Comparison of ENCODE assay signal across 9 mouse cellular contexts in the genomic region with DNA sequence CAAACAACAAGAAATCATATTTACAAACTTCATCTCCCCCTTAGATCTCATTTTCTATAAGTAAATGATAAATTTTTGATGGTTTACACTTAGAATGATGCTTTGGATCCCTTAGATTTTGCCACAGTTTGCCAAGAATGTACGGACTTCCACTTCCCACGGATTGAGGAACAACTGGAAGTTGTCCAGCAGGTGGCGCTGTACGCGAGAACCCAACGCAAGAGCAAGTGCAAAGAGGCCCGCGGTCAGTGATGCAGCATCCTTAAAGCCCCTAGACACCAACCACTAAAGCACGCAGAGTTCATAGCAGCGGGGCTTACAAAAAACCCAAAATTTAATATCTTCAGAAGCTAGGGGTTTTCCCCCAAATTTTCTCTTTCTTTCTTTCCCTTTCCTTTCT. TPM values are rescaled to one million over a fixed set of nuclear protein-coding genes. Genes with fewer than 3 reads are reported as not detected.
DNase-seq lines count a peak whose midpoint lies in the region; ATAC-seq and TF ChIP-seq lines count a peak whose summit lies in the region.
"Had no signal": no experiment of that assay in that cellular context is flagged by ENCODE, and none has a peak within 500 bp of the region (broad histone marks: within the 10 kb centered on the region; RNA-seq: fewer than 3 reads in every experiment).

No protein-coding gene starts in this region.

- H3K4me3 ChIP-seq in kidney, embryonic 14.5 days (ENCODE audit: low read length), result no peak overlapping the region
- no peak overlapping the region for H3K4me3 ChIP-seq in intestine, postnatal 0 days (ENCODE audit: low read depth, low read length)
- no peak overlapping the region for H3K4me3 ChIP-seq in liver, adult 2 months (ENCODE audit: insufficient read depth, low read depth, low read length)

- H3K9ac ChIP-seq in kidney, embryonic 14.5 days (ENCODE audit: low read depth, low read length), result no peak overlapping the region
- H3K9ac ChIP-seq in intestine, postnatal 0 days (ENCODE audit: low read depth, low read length), result no peak overlapping the region
- H3K9ac ChIP-seq in liver, adult 2 months (ENCODE audit: low read depth, low read length), result no peak overlapping the region

- peak; percentile 70 for DNase-seq in kidney, adult 18-20 months
- DNase-seq in brain, embryonic 14.5 days (ENCODE audit: low read depth), result peak; percentile 92
- DNase-seq in liver, adult 2 months (ENCODE audit: extremely low read depth, low read depth, low spot score), result peak; percentile 38
- DNase-seq in ovary, postnatal 36 days (ENCODE audit: low spot score), result peak; percentile 75
- DNase-seq in thymus, postnatal 14 days, result peak; percentile 67

- H3K4me1 ChIP-seq in kidney, embryonic 14.5 days (ENCODE audit: control insufficient read depth, insufficient read depth, low read length), result no peaks in the 10 kb centered on the region
- no peaks in the 10 kb centered on the region for H3K4me1 ChIP-seq in intestine, postnatal 0 days (replicated peaks; ENCODE audit: control insufficient read depth, insufficient read depth, low read length)
- no peaks in the 10 kb centered on the region for H3K4me1 ChIP-seq in liver, adult 2 months (ENCODE audit: control insufficient read depth, insufficient read depth, low read length)

- ATAC-seq in kidney, embryonic 14.5 days (ENCODE audit: low FRiP score, low TSS enrichment), result no peak
- ATAC-seq in erythroid progenitor cell, adult 5-6 weeks (replicated peaks; ENCODE audit: low FRiP score, poor library complexity, severe bottlenecking), result peak; percentile 66
- ATAC-seq in intestine, postnatal 0 days, result no peak

- peak; percentile 93 for TF ChIP-seq CTCF in brain, embryonic 14.5 days (IDR thresholded peaks at IDR 0.05; ENCODE audit: borderline replicate concordance, extremely low read depth, insufficient read depth, insufficient read length)
- TF ChIP-seq CTCF in intestine, postnatal 0 days (IDR thresholded peaks at IDR 0.05; ENCODE audit: low read depth), result peak; percentile 91
- TF ChIP-seq CTCF in liver, adult 2 months (IDR thresholded peaks at IDR 0.05; ENCODE audit: low read depth, low read length), result peak; percentile 89

- H3K4me2 ChIP-seq in kidney, embryonic 14.5 days (replicated peaks; ENCODE audit: low read depth, low read length), result no peak overlapping the region
- H3K4me2 ChIP-seq in intestine, postnatal 0 days (replicated peaks; ENCODE audit: low read depth), result no peak overlapping the region

- peaks cover 15% of the 10 kb centered on the region for H3K36me3 ChIP-seq in kidney, embryonic 14.5 days (ENCODE audit: control insufficient read depth, insufficient read depth, low read length)
- peaks cover 46% of the 10 kb centered on the region for H3K36me3 ChIP-seq in intestine, postnatal 0 days (ENCODE audit: control insufficient read depth, insufficient read depth)
- H3K36me3 ChIP-seq in liver, adult 2 months (ENCODE audit: control insufficient read depth, insufficient read depth, low read length), result peaks cover 23% of the 10 kb centered on the region

- 15% methylated on average over 10 of the region's 10 CpGs for WGBS in kidney, embryonic 14.5 days
- WGBS in intestine, postnatal 0 days, result 7% methylated on average over 10 of the region's 10 CpGs
- WGBS in liver, adult 2 months, result 13% methylated on average over 10 of the region's 10 CpGs

- no peaks in the 10 kb centered on the region for H3K27me3 ChIP-seq in kidney, embryonic 14.5 days (ENCODE audit: control insufficient read depth, insufficient read depth, low read length)
- no peaks in the 10 kb centered on the region for H3K27me3 ChIP-seq in intestine, postnatal 0 days (replicated peaks; ENCODE audit: control insufficient read depth, insufficient read depth, low read length)
- H3K27me3 ChIP-seq in liver, adult 2 months (ENCODE audit: control insufficient read depth, insufficient read depth, low read length), result no peaks in the 10 kb centered on the region

- no peaks in the 10 kb centered on the region for H3K9me3 ChIP-seq in kidney, embryonic 14.5 days (ENCODE audit: control insufficient read depth, low read length)
- H3K9me3 ChIP-seq in intestine, postnatal 0 days (ENCODE audit: control insufficient read depth), result no peaks in the 10 kb centered on the region

- no peak overlapping the region for H3K27ac ChIP-seq in kidney, embryonic 14.5 days (ENCODE audit: low read depth, low read length)
- H3K27ac ChIP-seq in intestine, postnatal 0 days (ENCODE audit: low read depth, low read length), result no peak overlapping the region
- no peak overlapping the region for H3K27ac ChIP-seq in liver, adult 2 months (replicated peaks; ENCODE audit: insufficient read depth, low read depth, low read length)

- no peak for TF ChIP-seq POLR2A in brain, embryonic 14.5 days (IDR thresholded peaks at IDR 0.05; ENCODE audit: borderline replicate concordance, extremely low read depth, insufficient read depth, insufficient read length, poor library complexity, severe bottlenecking)
- TF ChIP-seq POLR2A in liver, adult 2 months (IDR thresholded peaks at IDR 0.05; ENCODE audit: extremely low read depth, insufficient read depth, low read length), result no peak

- no peaks in the 10 kb centered on the region for H3K79me2 ChIP-seq in liver, adult 2 months (ENCODE audit: control insufficient read depth, insufficient read depth, low read length)

RNA-seq across cellular contexts. Expression of gene D6Wsu163e, which starts 16.0 kb away (rescaled TPM):
- polyA plus RNA-seq in kidney, embryonic 14.5 days (2014; fragmentation: Nextera tagmentation; extraction: Ambion mirVana), result 14.2 and 16.8 TPM in 2 replicates
- 21.2 and 22.4 TPM in 2 replicates for polyA plus RNA-seq in brain, embryonic 14.5 days (2012; rRNA removed)
- 45.7 and 49.7 TPM in 2 replicates for total RNA-seq in erythroid progenitor cell, adult 5-6 weeks (2015; ENCODE audit: low replicate concordance)
- 32.0 and 32.9 TPM in 2 replicates for total RNA-seq in erythroid progenitor cell, adult 5-6 weeks (2017; ENCODE audit: low replicate concordance)
- 16.2 and 19.5 TPM in 2 replicates for polyA plus RNA-seq in intestine, postnatal 0 days (2015; fragmentation: Nextera tagmentation; extraction: Ambion mirVana)
- 9.7 and 13.9 TPM in 2 replicates for total RNA-seq in liver, adult 2 months (2014; rRNA removed)
- polyA plus RNA-seq in liver, adult 2 months (2012; rRNA removed), result 2.6 and 2.7 TPM in 2 replicates

RNA-seq across cellular contexts. Expression of gene Rad51ap1, which starts 16.3 kb away (rescaled TPM):
- 68.0 and 73.8 TPM in 2 replicates for polyA plus RNA-seq in kidney, embryonic 14.5 days (2014; fragmentation: Nextera tagmentation; extraction: Ambion mirVana)
- polyA plus RNA-seq in brain, embryonic 14.5 days (2012; rRNA removed), result 16.8 and 33.8 TPM in 2 replicates
- 119 and 132 TPM in 2 replicates for total RNA-seq in erythroid progenitor cell, adult 5-6 weeks (2015; ENCODE audit: low replicate concordance)
- total RNA-seq in erythroid progenitor cell, adult 5-6 weeks (2017; ENCODE audit: low replicate concordance), result 314 and 446 TPM in 2 replicates
- polyA plus RNA-seq in intestine, postnatal 0 days (2015; fragmentation: Nextera tagmentation; extraction: Ambion mirVana), result 11.5 and 12.8 TPM in 2 replicates
- total RNA-seq in liver, adult 2 months (2014; rRNA removed), result 0.28 and 0.67 TPM in 2 replicates
- 0.12 and 0.20 TPM in 2 replicates for polyA plus RNA-seq in liver, adult 2 months (2012; rRNA removed)

RNA-seq across cellular contexts. Expression of gene Dyrk4, which starts 34.1 kb away (rescaled TPM):
- polyA plus RNA-seq in kidney, embryonic 14.5 days (2014; fragmentation: Nextera tagmentation; extraction: Ambion mirVana), result not detected in 2 replicates
- polyA plus RNA-seq in brain, embryonic 14.5 days (2012; rRNA removed), result 0.06 TPM in 1 of 2 replicates, not detected in the other
- total RNA-seq in erythroid progenitor cell, adult 5-6 weeks (2015; ENCODE audit: low replicate concordance), result not detected in 2 replicates
- 0.64 TPM in 1 of 2 replicates, not detected in the other for total RNA-seq in erythroid progenitor cell, adult 5-6 weeks (2017; ENCODE audit: low replicate concordance)
- not detected in 2 replicates for polyA plus RNA-seq in intestine, postnatal 0 days (2015; fragmentation: Nextera tagmentation; extraction: Ambion mirVana)
- 0.07 TPM in 1 of 2 replicates, not detected in the other for total RNA-seq in liver, adult 2 months (2014; rRNA removed)
- not detected in 2 replicates for polyA plus RNA-seq in liver, adult 2 months (2012; rRNA removed)

RNA-seq across cellular contexts. Expression of gene Fgf6, which starts 59.7 kb away (rescaled TPM):
- not detected in 2 replicates for polyA plus RNA-seq in kidney, embryonic 14.5 days (2014; fragmentation: Nextera tagmentation; extraction: Ambion mirVana)
- not detected in 2 replicates for polyA plus RNA-seq in brain, embryonic 14.5 days (2012; rRNA removed)
- not detected in 2 replicates for total RNA-seq in erythroid progenitor cell, adult 5-6 weeks (2015; ENCODE audit: low replicate concordance)
- total RNA-seq in erythroid progenitor cell, adult 5-6 weeks (2017; ENCODE audit: low replicate concordance), result not detected in 2 replicates
- not detected in 2 replicates for polyA plus RNA-seq in intestine, postnatal 0 days (2015; fragmentation: Nextera tagmentation; extraction: Ambion mirVana)
- not detected in 2 replicates for total RNA-seq in liver, adult 2 months (2014; rRNA removed)
- not detected in 2 replicates for polyA plus RNA-seq in liver, adult 2 months (2012; rRNA removed)
- polyA plus RNA-seq: stomach, embryonic 14.5 days had no signal

Comparison
In these comparisons a context has a peak if more than half of its experiments do, and no peak if none do; other contexts are left out.
1. DNase-seq: peak in every context shown above with its lines; median percentile 92 in brain, embryonic 14.5 days; 75 in ovary, postnatal 36 days; 70 in kidney, adult 18-20 months; 67 in thymus, postnatal 14 days; 38 in liver, adult 2 months.
2. RNA of gene Rad51ap1, which starts 16.3 kb away (polyA plus RNA-seq): 68.0 to 73.8 TPM in kidney, embryonic 14.5 days, 16.8 to 33.8 TPM in brain, embryonic 14.5 days and 11.5 to 12.8 TPM in intestine, postnatal 0 days; 0.12 to 0.20 TPM in liver, adult 2 months; every median in the first group is over 10 times any median in the second.
3. Peak in every context shown above with its lines, with median percentiles within 50 percentile points of each other: CTCF ChIP-seq.